Mouse (Mus musculus): Measurements from ENCODE around the gene Skp2. TPM values are rescaled to one million over a fixed set of nuclear protein-coding genes. Genes with fewer than 3 reads are reported as not detected.

Skp2 gene
- polyA plus RNA-seq, 1 experiment from 2014 or later = 106 TPM

DNA sequence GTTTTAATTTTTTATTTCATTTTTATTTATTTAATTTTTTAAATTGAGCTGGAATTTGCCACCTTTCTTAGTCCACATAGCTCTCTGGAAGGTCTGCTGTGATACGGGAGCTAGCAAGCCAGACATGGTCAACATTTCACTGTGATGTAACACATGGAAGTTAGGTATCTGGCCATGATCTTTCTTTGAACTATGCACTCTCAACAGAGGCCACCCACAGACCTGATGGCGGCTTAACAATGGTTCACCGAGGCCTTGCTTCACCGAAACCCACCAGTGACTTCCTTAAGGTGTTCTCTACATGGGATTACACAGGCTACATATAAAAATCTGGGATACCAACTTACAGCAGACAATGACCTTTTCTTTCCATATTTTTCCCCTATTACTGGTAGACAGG, 41.1 kb downstream of the Skp2 start:
- ATAC-seq (ENCODE audit: insufficient read depth) = 0 out of 2 replicates have a peak, but pooled peaks have one; percentile 12
- H3K36me3 ChIP-seq (ENCODE audit: insufficient read depth) = peaks cover 80% of the 10 kb centered on the region
- WGBS = 44% methylated on average over 4 of the region's 4 CpGs

DNA sequence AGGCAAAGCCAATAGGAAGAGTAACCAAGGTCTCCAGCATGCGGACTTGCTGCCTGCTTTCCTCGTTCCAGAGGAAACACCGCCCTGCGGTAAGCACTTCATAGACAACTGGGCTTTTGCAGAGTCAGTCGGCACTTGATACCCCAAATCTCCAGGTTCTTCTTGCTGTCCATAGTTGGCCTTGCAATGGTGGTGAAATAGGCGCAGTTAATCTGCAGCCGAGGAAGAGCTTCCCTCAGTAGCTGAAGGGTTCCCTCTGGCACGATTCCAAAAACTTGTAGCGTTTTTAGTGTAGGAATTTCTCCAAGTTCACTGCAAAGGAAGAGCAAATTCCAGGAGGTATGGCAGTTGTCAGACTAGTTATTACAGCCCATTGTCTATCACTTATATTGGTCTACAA, 41.7 kb downstream of the Skp2 start:
- WGBS = 61% methylated on average over 9 of the region's 9 CpGs
- H3K36me3 ChIP-seq (ENCODE audit: insufficient read depth) = peaks cover 74% of the 10 kb centered on the region
- no peak overlapping the region for H3K4me2 ChIP-seq
- 0 out of 2 replicates have a peak, but pooled peaks have one; percentile 28 for ATAC-seq (ENCODE audit: insufficient read depth)
- H3K4me3 ChIP-seq (ENCODE audit: low read depth, low read length) = no peak overlapping the region
- H3K9ac ChIP-seq = no peak overlapping the region
- DNase-seq = peak; percentile 83
- H3K27ac ChIP-seq (ENCODE audit: low read depth) = no peak overlapping the region
- H3K27me3 ChIP-seq (ENCODE audit: insufficient read depth, low read length) = no peaks in the 10 kb centered on the region
- H3K9me3 ChIP-seq (ENCODE audit: low read depth, low read length) = no peaks in the 10 kb centered on the region
- H3K4me1 ChIP-seq (ENCODE audit: insufficient read depth) = no peaks in the 10 kb centered on the region
- no peak for TF ChIP-seq CTCF (IDR thresholded peaks at IDR 0.05; ENCODE audit: low read depth)

More for the DNA sequence above, 41.1 kb downstream of the Skp2 start:
- H3K4me2 ChIP-seq = no peak overlapping the region
- H3K9ac ChIP-seq = no peak overlapping the region
- DNase-seq = no peak
- TF ChIP-seq CTCF (IDR thresholded peaks at IDR 0.05; ENCODE audit: low read depth) = no peak
- no peak overlapping the region for H3K27ac ChIP-seq (ENCODE audit: low read depth)
- H3K27me3 ChIP-seq (ENCODE audit: insufficient read depth, low read length) = no peaks in the 10 kb centered on the region
- H3K4me3 ChIP-seq (ENCODE audit: low read depth, low read length) = no peak overlapping the region
- no peaks in the 10 kb centered on the region for H3K9me3 ChIP-seq (ENCODE audit: low read depth, low read length)
- H3K4me1 ChIP-seq (ENCODE audit: insufficient read depth) = no peaks in the 10 kb centered on the region

- H3K9ac ChIP-seq = no peak overlapping the region
- no peaks in the 10 kb centered on the region for H3K9me3 ChIP-seq (ENCODE audit: low read depth, low read length)
- no peak overlapping the region for H3K4me3 ChIP-seq (ENCODE audit: low read depth, low read length)
- H3K36me3 ChIP-seq (ENCODE audit: insufficient read depth) = peaks cover 66% of the 10 kb centered on the region
- TF ChIP-seq CTCF (IDR thresholded peaks at IDR 0.05; ENCODE audit: low read depth) = no peak
- H3K4me2 ChIP-seq = no peak overlapping the region
- DNase-seq = no peak
- H3K27ac ChIP-seq (ENCODE audit: low read depth) = no peak overlapping the region
- WGBS = 66% methylated on average over 3 of the region's 3 CpGs
- no peaks in the 10 kb centered on the region for H3K4me1 ChIP-seq (ENCODE audit: insufficient read depth)
- no peak for ATAC-seq (ENCODE audit: insufficient read depth)
- no peaks in the 10 kb centered on the region for H3K27me3 ChIP-seq (ENCODE audit: insufficient read depth, low read length)
Measured at GRCm38 (mm10) chr15:9111648-9112047, 43.6 kb downstream of the Skp2 start.

DNA sequence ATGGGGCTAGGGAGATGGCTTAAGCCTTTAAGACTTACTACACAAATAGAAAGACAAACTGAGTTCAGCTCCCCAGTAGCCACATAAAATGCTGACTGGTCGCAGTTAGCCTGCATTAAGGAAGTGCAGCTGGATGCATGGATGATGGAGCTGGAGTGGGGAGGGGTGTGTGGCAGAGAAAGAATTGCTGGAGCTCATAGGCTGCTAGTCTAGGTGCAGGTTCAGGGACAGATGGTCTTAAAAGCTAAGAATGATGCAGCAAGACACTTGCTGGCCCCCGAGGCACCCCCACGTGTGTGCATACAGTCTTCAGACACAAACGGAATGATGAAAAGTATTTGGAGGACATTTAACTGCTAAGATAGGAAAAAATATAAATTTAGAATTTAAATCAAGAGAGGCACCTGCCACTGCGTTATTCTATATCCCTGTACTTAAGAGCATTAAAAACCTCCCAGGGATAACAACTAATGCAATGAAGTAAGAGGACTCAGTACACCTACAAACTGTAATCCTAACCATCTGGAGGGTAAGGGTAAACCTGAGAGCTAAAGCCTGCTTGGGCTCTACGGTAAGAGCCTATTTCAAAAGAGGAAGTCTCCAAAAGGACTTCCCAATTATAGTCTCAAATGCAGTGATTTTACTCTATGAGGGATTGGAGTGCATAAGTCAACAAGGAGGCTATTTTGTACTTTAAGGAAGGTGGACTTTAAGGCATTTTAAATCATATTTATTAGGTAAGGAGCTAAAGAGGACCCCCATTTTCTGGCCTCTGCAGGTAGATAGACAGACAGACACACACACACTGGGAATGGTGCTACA, 44.5 kb downstream of the Skp2 start:
- Histone ChIP-seq H3K4me2 (no peak overlapping the region), H3K4me1 (ENCODE audit: insufficient read depth) (no peaks in the 10 kb centered on the region), H3K27ac (ENCODE audit: low read depth) (no peak overlapping the region), H3K4me3 (ENCODE audit: low read depth, low read length) (no peak overlapping the region), H3K9me3 (ENCODE audit: low read depth, low read length) (no peaks in the 10 kb centered on the region), H3K27me3 (ENCODE audit: insufficient read depth, low read length) (no peaks in the 10 kb centered on the region), H3K36me3 (ENCODE audit: insufficient read depth) (peaks cover 64% of the 10 kb centered on the region), H3K9ac (no peak overlapping the region)
- DNase-seq (no peak), ATAC-seq (ENCODE audit: insufficient read depth) (no peak)
- no peak for TF ChIP-seq CTCF (IDR thresholded peaks at IDR 0.05; ENCODE audit: low read depth)
- WGBS = 85% methylated on average over 6 of the region's 6 CpGs

DNA sequence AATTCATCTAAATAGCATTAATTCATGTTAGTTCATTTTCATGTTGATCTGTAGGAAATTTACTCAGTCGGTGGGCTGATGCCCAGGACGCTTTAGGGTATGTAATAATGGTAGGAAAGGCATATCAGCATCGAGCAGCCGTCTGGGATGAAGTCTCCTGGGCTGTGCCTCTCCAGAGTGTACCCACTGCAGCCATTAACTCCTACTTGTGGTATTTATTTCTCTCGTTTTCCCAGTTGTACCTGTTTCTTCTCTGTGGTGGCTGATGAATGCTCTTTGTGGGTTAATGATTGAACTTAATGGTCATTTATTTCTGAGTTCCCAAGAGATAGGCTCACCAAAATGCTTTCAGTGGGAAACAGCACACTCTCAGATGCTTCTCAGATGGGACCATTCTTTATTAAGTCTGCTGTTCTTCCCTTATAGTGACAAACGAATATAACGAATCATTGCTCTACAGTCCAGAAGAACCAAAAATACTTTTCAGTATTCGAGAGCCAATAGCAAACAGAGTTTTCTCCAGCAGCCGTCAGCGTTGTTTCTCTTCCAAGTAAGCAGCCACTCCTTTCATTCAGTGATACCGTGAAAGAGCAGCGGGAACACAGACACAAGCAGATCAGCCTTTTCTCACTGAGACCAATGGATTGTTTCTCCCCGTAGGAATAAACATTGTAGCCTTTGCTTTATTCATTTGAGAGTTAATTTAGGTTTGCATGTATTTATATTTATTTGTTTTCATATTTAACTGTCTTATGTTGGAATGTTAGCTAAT, 48.7 kb downstream of the Skp2 start:
- Histone ChIP-seq H3K4me3 (ENCODE audit: low read depth, low read length) (no peak overlapping the region), H3K27ac (ENCODE audit: low read depth) (no peak overlapping the region), H3K9ac (no peak overlapping the region), H3K4me2 (no peak overlapping the region), H3K4me1 (ENCODE audit: insufficient read depth) (no peaks in the 10 kb centered on the region), H3K36me3 (ENCODE audit: insufficient read depth) (peaks cover 61% of the 10 kb centered on the region), H3K9me3 (ENCODE audit: low read depth, low read length) (no peaks in the 10 kb centered on the region), H3K27me3 (ENCODE audit: insufficient read depth, low read length) (no peaks in the 10 kb centered on the region)
- ATAC-seq (ENCODE audit: insufficient read depth) (no peak), DNase-seq (no peak)
- 80% methylated on average over 13 of the region's 13 CpGs for WGBS
- TF ChIP-seq CTCF (IDR thresholded peaks at IDR 0.05; ENCODE audit: low read depth) = no peak

GRCm38 (mm10) chr15:9100446-9101077, 54.7 kb downstream of the Skp2 start:
- Histone ChIP-seq H3K36me3 (ENCODE audit: insufficient read depth) (peaks cover 78% of the 10 kb centered on the region), H3K4me1 (ENCODE audit: insufficient read depth) (no peaks in the 10 kb centered on the region), H3K27me3 (ENCODE audit: insufficient read depth, low read length) (no peaks in the 10 kb centered on the region), H3K9me3 (ENCODE audit: low read depth, low read length) (no peaks in the 10 kb centered on the region), H3K27ac (ENCODE audit: low read depth) (no peak overlapping the region), H3K4me3 (ENCODE audit: low read depth, low read length) (no peak overlapping the region), H3K4me2 (no peak overlapping the region), H3K9ac (no peak overlapping the region)
- no peak for TF ChIP-seq CTCF (IDR thresholded peaks at IDR 0.05; ENCODE audit: low read depth)
- DNase-seq = no peak
- WGBS = 92% methylated on average over 10 of the region's 10 CpGs
- ATAC-seq (ENCODE audit: insufficient read depth) = no peak

- WGBS = 79% methylated on average over 4 of the region's 4 CpGs
- no peak overlapping the region for H3K4me3 ChIP-seq (ENCODE audit: low read depth, low read length)
- no peaks in the 10 kb centered on the region for H3K27me3 ChIP-seq (ENCODE audit: insufficient read depth, low read length)
- H3K9me3 ChIP-seq (ENCODE audit: low read depth, low read length) = no peaks in the 10 kb centered on the region
- peaks cover 60% of the 10 kb centered on the region for H3K36me3 ChIP-seq (ENCODE audit: insufficient read depth)
- no peak for ATAC-seq (ENCODE audit: insufficient read depth)
- no peak for TF ChIP-seq CTCF (IDR thresholded peaks at IDR 0.05; ENCODE audit: low read depth)
- H3K4me2 ChIP-seq = no peak overlapping the region
- DNase-seq = no peak
- H3K9ac ChIP-seq = no peak overlapping the region
- no peaks in the 10 kb centered on the region; the same call in 1 of the 2 replicates for H3K4me1 ChIP-seq (ENCODE audit: insufficient read depth)
- H3K27ac ChIP-seq (ENCODE audit: low read depth) = no peak overlapping the region
Measured at GRCm38 (mm10) chr15:9096865-9097264, 58.4 kb downstream of the Skp2 start.

All from lung, embryonic 14.5 days (tissue).